Mouse (Mus musculus) hindbrain, embryonic 15.5 days (tissue): ENCODE data around the gene Tjp2. TPM values are rescaled to one million over a fixed set of nuclear protein-coding genes. Genes with fewer than 3 reads are reported as not detected.
"Not testable (repeated sequence)": the region's sequence is repeated elsewhere in the genome, so short reads cannot be mapped to it uniquely, and the experiment has no call there.

Experiments used
- ATAC-seq: fragments of 200-750 bp; cut with Nextera tagmentation; 2 replicates; pipeline ENCODE4 v1.8.0; 2017; ENCODE audit warnings: low read depth, moderate number of reproducible peaks, moderate TSS enrichment; ENCODE audit not compliant: low FRiP score
- H3K27ac ChIP-seq: fragments of 300-500 bp; sonication (generic); replicated peaks from 2 replicates; pipeline ENCODE4 v1.5.1; 2015; ENCODE audit warnings: mild to moderate bottlenecking, inconsistent platforms
- H3K27me3 ChIP-seq: fragments of 300-500 bp; sonication (generic); 2 replicates; pipeline ENCODE4 v1.6.1; 2015; ENCODE audit warnings: control low read depth, inconsistent platforms
- H3K36me3 ChIP-seq: fragments of 300-500 bp; sonication (generic); 2 replicates; pipeline ENCODE4 v1.6.1; 2015; ENCODE audit warnings: control low read depth, inconsistent platforms
- H3K4me1 ChIP-seq: fragments of 300-500 bp; sonication (generic); replicated peaks from 2 replicates; pipeline ENCODE4 v1.6.1; 2015; ENCODE audit warnings: control low read depth, inconsistent platforms
- H3K4me2 ChIP-seq: fragments of 300-500 bp; sonication (generic); 2 replicates; pipeline ENCODE4 v1.6.1; 2015; ENCODE audit warnings: moderate library complexity, mild to moderate bottlenecking, inconsistent platforms
- H3K4me3 ChIP-seq: fragments of 300-500 bp; sonication (generic); 2 replicates; pipeline ENCODE4 v1.5.1; 2015; ENCODE audit warnings: mild to moderate bottlenecking, inconsistent platforms
- H3K9ac ChIP-seq: fragments of 300-500 bp; sonication (generic); 2 replicates; pipeline ENCODE4 v1.6.1; 2015; ENCODE audit warnings: inconsistent platforms
- H3K9me3 ChIP-seq: fragments of 300-500 bp; sonication (generic); 2 replicates; pipeline ENCODE4 v1.6.1; 2016; ENCODE audit warnings: control low read depth, inconsistent platforms
- WGBS: fragments of 180-500 bp; shearing (Covaris S2); methylation state at CpG from one replicate; pipeline ENCODE4 v1.1.7; 2015; 5-methylcytosine and 5-hydroxymethylcytosine counted together
- polyA plus RNA-seq: library from polyadenylated mRNA; unstranded; fragments of >200 nt; fragmentation: Nextera tagmentation; extraction: Ambion mirVana; gene quantifications from 2 replicates; pipeline ENCODE4 v1.2.1, GENCODE M21; 2015

The Tjp2 gene
- polyA plus RNA-seq, 1 experiment from 2014 or later = 12.9 TPM

DNA sequence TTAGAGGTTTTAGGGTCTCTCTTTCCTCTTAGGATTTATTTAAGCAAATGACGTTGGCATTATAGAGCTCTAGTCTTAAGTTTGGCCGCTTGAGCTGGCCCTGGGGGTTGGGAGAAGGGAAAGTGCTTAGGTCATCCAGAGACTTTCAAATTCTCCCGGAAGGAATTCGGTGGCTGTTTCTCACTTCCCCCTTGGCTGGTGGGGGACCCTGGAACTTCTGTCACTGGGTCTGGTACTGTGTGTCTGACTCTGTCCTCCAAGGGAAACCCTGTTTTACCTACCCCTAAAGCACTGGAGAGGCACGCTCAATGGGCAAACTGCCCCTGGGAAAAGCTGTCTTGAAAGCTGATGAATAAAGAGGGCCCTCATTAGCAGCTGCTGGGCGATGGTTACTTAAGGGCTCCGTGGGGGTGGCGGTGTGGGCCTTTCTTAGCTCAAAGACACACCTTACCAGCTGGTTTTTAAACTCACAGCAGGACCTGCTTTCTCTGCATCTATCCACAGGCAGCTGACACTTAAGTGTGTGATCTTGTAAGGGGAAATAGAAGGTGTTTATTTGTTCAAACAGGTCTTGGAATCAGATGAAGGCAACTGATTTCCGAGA is 28.9 kb upstream of the Tjp2 start:
- H3K27me3 ChIP-seq = no peaks in the 10 kb centered on the region
- H3K4me2 ChIP-seq = no peak overlapping the region
- WGBS = 38% methylated on average over 9 of the region's 9 CpGs
- no peak overlapping the region for H3K4me3 ChIP-seq
- H3K36me3 ChIP-seq = no peaks in the 10 kb centered on the region
- no peaks in the 10 kb centered on the region for H3K9me3 ChIP-seq
- no peak overlapping the region for H3K27ac ChIP-seq
- no peak overlapping the region for H3K9ac ChIP-seq
- H3K4me1 ChIP-seq = no peaks in the 10 kb centered on the region
- ATAC-seq = no peak

GRCm38 (mm10) chr19:24251869-24252268 is 27.0 kb upstream of the Tjp2 start:
- H3K9ac ChIP-seq = no peak overlapping the region

DNA sequence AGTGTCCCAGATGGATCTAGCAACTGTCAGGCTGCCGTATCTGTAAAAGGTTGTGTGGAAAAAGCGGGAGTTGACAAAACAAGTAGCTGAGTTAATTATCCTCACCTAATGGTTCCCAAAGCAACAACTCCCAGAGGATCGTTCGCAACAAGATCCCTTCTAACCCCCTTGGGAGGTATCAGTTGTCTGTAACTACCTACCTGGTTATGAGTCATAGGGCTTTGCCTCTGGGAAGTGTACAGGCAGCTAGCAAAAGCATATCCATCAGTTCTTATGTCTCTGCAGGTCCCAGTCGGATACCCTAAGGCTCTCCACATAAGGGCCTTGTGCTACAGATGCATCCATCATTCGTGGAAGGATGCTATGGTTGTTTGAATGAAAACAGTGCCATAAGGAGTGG is 18.5 kb upstream of the Tjp2 start:
- H3K27me3 ChIP-seq = no peaks in the 10 kb centered on the region
- H3K9me3 ChIP-seq = no peaks in the 10 kb centered on the region
- no peak overlapping the region for H3K4me3 ChIP-seq
- H3K4me1 ChIP-seq = no peaks in the 10 kb centered on the region
- no peak for ATAC-seq
- 79% methylated on average over 6 of the region's 6 CpGs for WGBS
- no peak overlapping the region for H3K9ac ChIP-seq
- no peak overlapping the region for H3K4me2 ChIP-seq
- H3K27ac ChIP-seq = no peak overlapping the region
- no peaks in the 10 kb centered on the region for H3K36me3 ChIP-seq

More at GRCm38 (mm10) chr19:24251869-24252268, 27.0 kb upstream of the Tjp2 start:
- no peak overlapping the region for H3K4me2 ChIP-seq
- H3K36me3 ChIP-seq = no peaks in the 10 kb centered on the region
- ATAC-seq = 0 out of 2 replicates have a peak, but pooled peaks have one; percentile 30
- no peaks in the 10 kb centered on the region for H3K4me1 ChIP-seq
- no peaks in the 10 kb centered on the region for H3K9me3 ChIP-seq
- no peak overlapping the region for H3K4me3 ChIP-seq
- no peaks in the 10 kb centered on the region for H3K27me3 ChIP-seq
- 19% methylated on average over 6 of the region's 6 CpGs for WGBS
- peak overlapping the region; percentile 39; the same call in 1 of the 2 replicates for H3K27ac ChIP-seq

- 27% methylated on average over 14 of the region's 14 CpGs for WGBS
- no peaks in the 10 kb centered on the region for H3K36me3 ChIP-seq
- H3K4me1 ChIP-seq = no peaks in the 10 kb centered on the region
- H3K4me2 ChIP-seq = no peak overlapping the region
- H3K9me3 ChIP-seq = no peaks in the 10 kb centered on the region
- no peak overlapping the region for H3K9ac ChIP-seq
- no peaks in the 10 kb centered on the region for H3K27me3 ChIP-seq
- no peak for ATAC-seq
- H3K4me3 ChIP-seq = no peak overlapping the region
- no peak overlapping the region for H3K27ac ChIP-seq
These were observed 17.1 kb upstream of the Tjp2 start for GRCm38 (mm10) chr19:24241799-24242546.

- Histone ChIP-seq H3K4me2 (no peak overlapping the region), H3K27ac (no peak overlapping the region), H3K4me1 (no peaks in the 10 kb centered on the region), H3K36me3 (no peaks in the 10 kb centered on the region), H3K9ac (no peak overlapping the region), H3K9me3 (no peaks in the 10 kb centered on the region), H3K4me3 (no peak overlapping the region), H3K27me3 (no peaks in the 10 kb centered on the region)
- no peak for ATAC-seq
- WGBS = 77% methylated on average over 8 of the region's 8 CpGs
These were observed 16.4 kb upstream of the Tjp2 start for GRCm38 (mm10) chr19:24241271-24241670.

DNA sequence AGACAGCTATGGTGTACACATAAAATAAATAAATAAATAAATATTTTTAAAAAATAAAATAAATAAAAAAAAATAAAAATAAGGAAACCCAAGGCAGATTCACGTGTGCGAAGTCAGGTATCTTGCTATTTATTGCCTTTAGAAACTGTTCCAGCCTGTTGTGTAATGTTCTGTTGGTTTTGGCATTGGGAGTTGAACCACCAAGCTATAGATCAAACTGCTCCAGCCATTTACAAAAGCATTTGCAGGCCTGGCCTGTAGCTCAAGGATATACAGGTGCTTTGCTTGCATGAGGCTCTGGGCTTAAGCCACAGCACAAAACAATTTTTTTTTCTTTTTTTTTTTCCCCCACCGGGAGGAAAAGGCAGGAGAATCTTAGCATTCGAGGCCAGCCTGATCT is 13.2 kb upstream of the Tjp2 start:
- WGBS = 87% methylated on average over 4 of the region's 4 CpGs
- no peaks in the 10 kb centered on the region for H3K4me1 ChIP-seq
- H3K9me3 ChIP-seq = no peaks in the 10 kb centered on the region
- H3K27me3 ChIP-seq = no peaks in the 10 kb centered on the region
- H3K4me3 ChIP-seq = no peak overlapping the region
- ATAC-seq = no peak
- H3K4me2 ChIP-seq = no peak overlapping the region
- H3K9ac ChIP-seq = no peak overlapping the region
- H3K36me3 ChIP-seq = no peaks in the 10 kb centered on the region
- H3K27ac ChIP-seq = no peak overlapping the region

DNA sequence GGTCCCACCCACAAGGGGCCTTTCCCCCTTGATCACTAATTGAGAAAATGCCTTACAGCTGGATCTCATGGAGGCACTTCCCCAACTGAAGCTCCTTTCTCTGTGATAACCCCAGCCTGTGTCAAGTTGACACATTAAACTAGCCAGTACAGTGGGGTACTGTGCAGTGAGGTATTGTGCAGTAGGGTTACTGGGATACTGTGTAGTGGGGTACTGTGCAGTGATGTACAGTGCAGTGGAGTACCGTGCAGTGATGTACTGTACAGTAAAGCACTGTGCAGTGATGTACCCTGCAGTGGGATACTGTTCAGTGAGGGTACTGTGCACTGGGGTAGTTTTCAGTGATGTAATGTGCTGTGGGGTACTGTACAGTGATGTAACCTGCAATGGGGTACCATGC is 7.5 kb upstream of the Tjp2 start:
- not testable (repeated sequence) for H3K4me2 ChIP-seq, H3K27me3 ChIP-seq, H3K27ac ChIP-seq, H3K4me3 ChIP-seq, H3K9ac ChIP-seq, H3K9me3 ChIP-seq, H3K36me3 ChIP-seq, H3K4me1 ChIP-seq
- ATAC-seq = peak; percentile 51; the same call in 1 of the 2 replicates
- 93% methylated on average over 1 of the region's 1 CpGs for WGBS

DNA sequence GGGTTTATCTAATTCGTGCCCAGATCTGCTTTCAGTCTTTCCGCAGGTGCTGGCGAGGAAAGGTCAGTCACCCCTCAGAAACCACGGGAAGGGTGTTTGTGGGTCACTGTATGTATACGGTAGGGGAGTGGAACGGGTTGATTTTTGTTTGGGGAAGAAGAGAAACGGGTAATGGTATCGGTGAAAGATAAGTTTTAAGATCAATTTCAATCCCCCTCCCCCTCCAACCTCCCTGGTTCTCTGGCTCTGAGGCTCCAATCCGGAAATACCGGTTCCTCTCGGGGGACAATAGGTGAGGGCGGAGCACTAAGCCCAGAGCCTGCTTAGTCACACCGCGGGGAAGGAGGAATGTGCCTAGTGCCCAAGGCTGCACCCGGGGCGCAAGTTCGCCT is 471 bp upstream of the Tjp2 start:
- no peaks in the 10 kb centered on the region for H3K36me3 ChIP-seq
- H3K9me3 ChIP-seq = no peaks in the 10 kb centered on the region
- H3K9ac ChIP-seq = no peak overlapping the region
- H3K27ac ChIP-seq = peak overlapping the region; percentile 38; the same call in 1 of the 2 replicates
- H3K27me3 ChIP-seq = peaks cover 31% of the 10 kb centered on the region
- peak overlapping the region; percentile 51 for H3K4me3 ChIP-seq
- ATAC-seq = no peak
- H3K4me2 ChIP-seq = peak overlapping the region; percentile 90
- H3K4me1 ChIP-seq = peaks cover 17% of the 10 kb centered on the region
- WGBS = under 1% methylated on average over 17 of the region's 17 CpGs

- Histone ChIP-seq H3K4me1 (peaks cover 17% of the 10 kb centered on the region), H3K27me3 (peaks cover 31% of the 10 kb centered on the region), H3K9me3 (no peaks in the 10 kb centered on the region), H3K36me3 (no peaks in the 10 kb centered on the region), H3K4me3 (peak overlapping the region; percentile 51), H3K4me2 (peak overlapping the region; percentile 90), H3K9ac (0 out of 2 replicates have a peak overlapping the region, but pooled peaks have one; percentile 39), H3K27ac (no peak overlapping the region)
- 20% methylated on average over 11 of the region's 11 CpGs for WGBS
- no peak for ATAC-seq
These were observed 979 bp downstream of the Tjp2 start for GRCm38 (mm10) chr19:24223851-24224251.

- no peak for ATAC-seq
- Histone ChIP-seq H3K27me3 (peaks cover 26% of the 10 kb centered on the region), H3K9me3 (no peaks in the 10 kb centered on the region), H3K4me3 (no peak overlapping the region), H3K36me3 (no peaks in the 10 kb centered on the region), H3K4me2 (no peak overlapping the region), H3K27ac (no peak overlapping the region), H3K9ac (no peak overlapping the region), H3K4me1 (peaks cover 17% of the 10 kb centered on the region)
- WGBS = 85% methylated on average over 4 of the region's 4 CpGs
These were observed 3.4 kb downstream of the Tjp2 start for GRCm38 (mm10) chr19:24221455-24221854.

DNA sequence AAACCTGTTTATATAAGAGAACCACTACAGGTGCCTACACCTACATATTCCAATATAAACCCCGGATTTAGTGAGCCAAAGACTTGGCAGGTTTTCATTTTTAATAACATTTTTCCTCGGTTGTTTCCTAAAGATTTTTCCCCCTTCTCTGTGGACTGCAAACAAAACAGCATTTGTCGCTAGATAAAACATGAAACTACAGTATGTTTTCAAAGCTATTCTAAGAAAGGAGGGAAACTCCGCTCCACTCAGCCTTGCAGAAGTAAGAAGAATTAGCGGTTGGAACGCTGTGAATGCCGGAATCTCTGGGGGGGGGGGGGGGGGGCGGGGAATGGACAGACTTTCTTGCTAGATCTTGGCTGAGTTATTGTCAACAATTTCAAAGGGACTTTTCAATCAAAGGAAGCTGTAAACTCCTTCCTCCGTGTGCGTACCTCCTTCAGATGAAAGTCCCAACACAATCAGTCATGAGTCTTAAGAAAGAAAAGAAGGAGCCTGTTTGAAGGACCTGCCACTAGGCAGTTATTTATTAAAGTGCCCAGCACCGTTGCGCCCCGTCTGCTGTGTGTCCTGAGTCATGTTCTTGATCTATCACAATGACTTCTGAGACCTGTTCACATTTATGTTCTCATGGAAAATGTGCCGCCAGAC is 3.9 kb downstream of the Tjp2 start:
- Histone ChIP-seq H3K4me1 (peaks cover 17% of the 10 kb centered on the region), H3K9ac (no peak overlapping the region), H3K27ac (no peak overlapping the region), H3K9me3 (no peaks in the 10 kb centered on the region), H3K27me3 (peaks cover 22% of the 10 kb centered on the region), H3K4me3 (no peak overlapping the region), H3K36me3 (no peaks in the 10 kb centered on the region), H3K4me2 (no peak overlapping the region)
- 25% methylated on average over 14 of the region's 14 CpGs for WGBS
- no peak for ATAC-seq

DNA sequence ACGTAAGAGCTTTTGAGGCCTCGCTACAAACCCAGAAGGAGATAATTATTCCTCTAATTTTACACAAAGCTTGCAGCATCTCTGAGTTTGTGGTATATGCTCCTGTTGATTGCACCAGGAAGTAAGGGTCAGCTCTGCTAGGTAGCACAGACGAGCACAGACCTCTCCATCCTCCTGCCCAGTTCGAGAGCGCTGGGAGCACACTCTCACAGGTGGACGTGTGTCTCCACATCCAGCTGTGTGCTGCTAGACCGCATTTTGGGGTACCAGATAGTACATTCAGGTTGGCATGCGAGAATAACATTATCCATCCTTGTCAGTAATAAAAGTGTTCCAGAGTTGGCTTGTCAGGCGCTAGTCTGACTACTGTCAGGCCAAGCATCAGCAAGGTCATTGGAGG is 5.8 kb downstream of the Tjp2 start:
- WGBS = 75% methylated on average over 9 of the region's 9 CpGs
- H3K4me1 ChIP-seq = no peaks in the 10 kb centered on the region
- H3K4me3 ChIP-seq = no peak overlapping the region
- H3K36me3 ChIP-seq = no peaks in the 10 kb centered on the region
- no peak overlapping the region for H3K9ac ChIP-seq
- no peak for ATAC-seq
- H3K27me3 ChIP-seq = peaks cover 5% of the 10 kb centered on the region
- H3K9me3 ChIP-seq = no peaks in the 10 kb centered on the region
- H3K27ac ChIP-seq = no peak overlapping the region
- no peak overlapping the region for H3K4me2 ChIP-seq
